Mouse (Mus musculus): ENCODE data around the gene Ndufa6. TPM values are rescaled to one million over a fixed set of nuclear protein-coding genes. Genes with fewer than 3 reads are reported as not detected.
"Not testable (repeated sequence)": the region's sequence is repeated elsewhere in the genome, so short reads cannot be mapped to it uniquely, and the experiment has no call there.

Gene Ndufa6
- 396 and 553 TPM in 2 replicates for polyA plus RNA-seq (2014; fragmentation: Nextera tagmentation; extraction: Ambion mirVana)

DNA sequence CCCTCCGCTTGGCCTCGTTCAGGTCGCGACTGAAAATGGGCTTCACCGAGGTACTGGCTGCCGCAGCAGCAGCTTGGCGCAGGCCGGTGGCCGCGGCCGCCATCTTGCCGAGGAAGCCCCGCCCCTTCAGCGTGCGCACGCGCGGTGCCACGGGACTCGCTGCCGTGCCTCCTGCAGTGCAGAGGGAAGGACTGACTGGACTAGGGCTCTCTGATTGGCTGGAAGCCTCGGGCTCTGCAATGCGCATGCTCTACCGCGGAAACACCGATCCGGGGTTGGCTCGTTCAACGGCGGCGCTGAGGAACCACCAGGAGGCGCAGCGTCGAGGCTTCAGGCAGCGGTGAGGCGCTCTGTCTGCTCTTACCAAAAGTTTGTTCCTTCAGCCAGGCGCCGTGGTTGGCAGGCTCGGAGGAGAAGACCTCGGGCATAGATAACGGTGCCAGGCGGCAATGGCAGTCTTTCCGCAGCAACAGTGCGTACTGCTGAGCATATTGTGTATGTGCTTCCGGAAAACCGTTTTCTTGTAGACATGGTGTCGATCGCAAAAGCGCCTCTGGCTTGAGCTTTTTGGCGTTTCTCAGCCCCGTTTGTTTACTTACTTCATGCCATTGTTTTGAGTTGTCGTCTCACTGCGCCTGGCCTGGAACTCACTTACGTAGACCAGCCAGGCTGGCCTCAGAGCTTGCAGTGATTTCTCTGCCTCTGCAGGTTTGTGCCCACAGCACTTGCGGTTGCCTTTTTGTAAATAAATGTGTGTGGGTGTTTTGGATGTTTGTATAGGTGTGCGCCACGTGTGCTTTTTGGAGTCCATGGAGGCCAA, at the start of gene Ndufa6:
Ndufa6 (minus strand) TSS at position 197 of the 820 bp plus-strand sequence.
- peak within 1 kb of the TSS; percentile 96 for H3K9ac ChIP-seq (ENCODE audit: low read depth, low read length)
- 1% methylated on average over 57 of the region's 57 CpGs for WGBS
- peak within 1 kb of the TSS; percentile 82 for H3K27ac ChIP-seq (ENCODE audit: low read depth, low read length)
- H3K9me3 ChIP-seq (ENCODE audit: control insufficient read depth, low read length), result no peaks in the 10 kb centered on the region
- H3K27me3 ChIP-seq (ENCODE audit: control insufficient read depth, insufficient read depth, low read length), result no peaks in the 10 kb centered on the region
- peak within 1 kb of the TSS; percentile 85 for H3K4me3 ChIP-seq (ENCODE audit: low read length)
- H3K4me1 ChIP-seq (ENCODE audit: control insufficient read depth, insufficient read depth, low read length), result peaks cover 17% of the 10 kb centered on the region
- ATAC-seq (ENCODE audit: low FRiP score, low TSS enrichment), result peak; percentile 99
- peak within 1 kb of the TSS; percentile 89 for H3K4me2 ChIP-seq (replicated peaks; ENCODE audit: low read depth, low read length)
- peaks cover 15% of the 10 kb centered on the region for H3K36me3 ChIP-seq (ENCODE audit: control insufficient read depth, insufficient read depth, low read length)

DNA sequence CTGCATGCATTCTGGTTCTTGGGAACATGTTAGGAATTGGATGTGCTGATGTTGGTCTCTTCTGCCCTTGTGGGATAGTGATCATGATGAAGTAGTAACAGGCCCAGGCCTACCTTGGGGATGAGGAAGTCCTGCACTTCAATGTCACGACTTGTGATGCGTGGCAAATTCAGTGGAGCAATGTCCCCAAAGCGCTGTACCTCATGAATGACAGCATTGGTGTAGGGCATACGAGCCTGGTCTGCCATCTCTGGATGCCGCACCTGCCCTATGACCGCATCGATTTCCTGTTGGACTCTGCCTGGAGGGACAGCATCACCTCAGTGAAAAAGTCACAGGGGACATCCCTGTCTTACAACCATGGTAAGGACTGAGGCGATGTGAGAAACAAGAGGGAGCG, 49.5 kb upstream of the Ndufa6 start:
- Histone ChIP-seq H3K4me1 (ENCODE audit: control insufficient read depth, insufficient read depth, low read length) (no peaks in the 10 kb centered on the region), H3K9ac (ENCODE audit: low read depth, low read length) (no peak overlapping the region), H3K27me3 (ENCODE audit: control insufficient read depth, insufficient read depth, low read length) (no peaks in the 10 kb centered on the region), H3K36me3 (ENCODE audit: control insufficient read depth, insufficient read depth, low read length) (no peaks in the 10 kb centered on the region), H3K4me2 (replicated peaks; ENCODE audit: low read depth, low read length) (no peak overlapping the region), H3K9me3 (ENCODE audit: control insufficient read depth, low read length) (no peaks in the 10 kb centered on the region), H3K4me3 (ENCODE audit: low read length) (no peak overlapping the region), H3K27ac (ENCODE audit: low read depth, low read length) (no peak overlapping the region)
- no peak for ATAC-seq (ENCODE audit: low FRiP score, low TSS enrichment)
- WGBS, result 93% methylated on average over 9 of the region's 9 CpGs

- no peaks in the 10 kb centered on the region for H3K36me3 ChIP-seq (ENCODE audit: control insufficient read depth, insufficient read depth, low read length)
- H3K9me3 ChIP-seq (ENCODE audit: control insufficient read depth, low read length), result no peaks in the 10 kb centered on the region
- H3K27ac ChIP-seq (ENCODE audit: low read depth, low read length), result no peak overlapping the region
- no peak overlapping the region for H3K4me2 ChIP-seq (replicated peaks; ENCODE audit: low read depth, low read length)
- no peaks in the 10 kb centered on the region for H3K4me1 ChIP-seq (ENCODE audit: control insufficient read depth, insufficient read depth, low read length)
- H3K9ac ChIP-seq (ENCODE audit: low read depth, low read length), result no peak overlapping the region
- no peaks in the 10 kb centered on the region for H3K27me3 ChIP-seq (ENCODE audit: control insufficient read depth, insufficient read depth, low read length)
- ATAC-seq (ENCODE audit: low FRiP score, low TSS enrichment), result no peak
- 86% methylated on average over 6 of the region's 6 CpGs for whole genome bisulfite sequencing
- H3K4me3 ChIP-seq (ENCODE audit: low read length), result no peak overlapping the region
These were observed 48.6 kb upstream of the Ndufa6 start for GRCm38 (mm10) chr15:82402741-82403140.

- ATAC-seq (ENCODE audit: low FRiP score, low TSS enrichment), result no peak
These were observed 48.0 kb upstream of the Ndufa6 start for GRCm38 (mm10) chr15:82402106-82402505.

DNA sequence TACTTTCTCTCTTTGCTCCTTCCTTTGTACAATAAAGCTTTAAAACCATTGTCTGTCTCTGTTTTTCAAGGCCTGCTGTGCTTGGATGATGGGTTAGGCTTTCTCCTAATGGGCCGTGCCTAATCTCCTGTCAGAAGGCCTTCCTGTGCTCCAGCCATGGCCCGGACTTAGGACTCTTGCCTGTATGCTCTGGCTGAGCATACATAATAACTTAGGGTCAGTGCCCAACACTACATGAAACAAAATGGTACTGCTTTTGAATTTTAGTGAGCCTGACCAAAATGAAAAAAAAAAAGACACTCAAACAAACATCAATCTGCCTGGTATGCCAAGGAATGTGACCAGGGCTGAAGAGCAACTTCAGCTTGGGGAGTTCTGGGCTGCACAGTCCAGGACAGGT, 47.4 kb upstream of the Ndufa6 start:
- whole genome bisulfite sequencing, result 67% methylated on average over 2 of the region's 2 CpGs
- no peak overlapping the region for H3K4me2 ChIP-seq (replicated peaks; ENCODE audit: low read depth, low read length)
- H3K27me3 ChIP-seq (ENCODE audit: control insufficient read depth, insufficient read depth, low read length), result no peaks in the 10 kb centered on the region
- no peak overlapping the region for H3K27ac ChIP-seq (ENCODE audit: low read depth, low read length)
- no peak overlapping the region for H3K9ac ChIP-seq (ENCODE audit: low read depth, low read length)
- H3K9me3 ChIP-seq (ENCODE audit: control insufficient read depth, low read length), result no peaks in the 10 kb centered on the region
- no peaks in the 10 kb centered on the region for H3K4me1 ChIP-seq (ENCODE audit: control insufficient read depth, insufficient read depth, low read length)
- no peak for ATAC-seq (ENCODE audit: low FRiP score, low TSS enrichment)
- no peak overlapping the region for H3K4me3 ChIP-seq (ENCODE audit: low read length)
- no peaks in the 10 kb centered on the region for H3K36me3 ChIP-seq (ENCODE audit: control insufficient read depth, insufficient read depth, low read length)

More at GRCm38 (mm10) chr15:82402106-82402505, 48.0 kb upstream of the Ndufa6 start:
- H3K27me3 ChIP-seq (ENCODE audit: control insufficient read depth, insufficient read depth, low read length), result no peaks in the 10 kb centered on the region
- no peaks in the 10 kb centered on the region for H3K9me3 ChIP-seq (ENCODE audit: control insufficient read depth, low read length)
- no peak overlapping the region for H3K9ac ChIP-seq (ENCODE audit: low read depth, low read length)
- H3K36me3 ChIP-seq (ENCODE audit: control insufficient read depth, insufficient read depth, low read length), result no peaks in the 10 kb centered on the region
- no peak overlapping the region for H3K4me3 ChIP-seq (ENCODE audit: low read length)
- no peaks in the 10 kb centered on the region for H3K4me1 ChIP-seq (ENCODE audit: control insufficient read depth, insufficient read depth, low read length)
- H3K4me2 ChIP-seq (replicated peaks; ENCODE audit: low read depth, low read length), result no peak overlapping the region
- H3K27ac ChIP-seq (ENCODE audit: low read depth, low read length), result no peak overlapping the region

GRCm38 (mm10) chr15:82395955-82396354, 41.8 kb upstream of the Ndufa6 start:
- not testable (repeated sequence) for H3K4me2 ChIP-seq (replicated peaks; ENCODE audit: low read depth, low read length); H3K27me3 ChIP-seq (ENCODE audit: control insufficient read depth, insufficient read depth, low read length); H3K4me1 ChIP-seq (ENCODE audit: control insufficient read depth, insufficient read depth, low read length); H3K27ac ChIP-seq (ENCODE audit: low read depth, low read length); H3K9ac ChIP-seq (ENCODE audit: low read depth, low read length); H3K9me3 ChIP-seq (ENCODE audit: control insufficient read depth, low read length); ATAC-seq (ENCODE audit: low FRiP score, low TSS enrichment); H3K4me3 ChIP-seq (ENCODE audit: low read length); H3K36me3 ChIP-seq (ENCODE audit: control insufficient read depth, insufficient read depth, low read length)
- 83% methylated on average over 3 of the region's 3 CpGs for WGBS

DNA sequence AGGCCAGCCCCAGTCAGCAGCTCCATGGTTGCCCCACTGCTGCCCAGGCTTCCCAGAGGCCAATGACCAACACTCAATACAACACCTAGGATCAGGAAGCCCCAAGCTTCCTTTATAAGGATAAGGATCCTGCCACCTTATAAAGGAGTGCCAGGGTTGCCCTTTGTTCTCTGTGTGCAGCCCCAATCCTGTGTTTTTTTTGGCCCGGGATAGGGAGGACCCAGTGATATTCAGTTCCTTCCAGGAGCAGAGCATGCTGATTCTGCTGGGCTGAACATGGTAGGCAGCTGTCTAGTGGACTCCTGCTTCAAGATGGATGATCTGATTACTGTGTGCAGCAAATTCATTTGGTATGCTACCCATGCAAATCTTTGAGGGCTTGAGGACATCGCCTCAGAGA, 39.8 kb upstream of the Ndufa6 start, which contains the start of gene Cyp2d11:
Cyp2d11 (minus strand) TSS at position 101 of the 400 bp plus-strand sequence.
- not testable (repeated sequence) for ATAC-seq (ENCODE audit: low FRiP score, low TSS enrichment); H3K27ac ChIP-seq (ENCODE audit: low read depth, low read length); H3K27me3 ChIP-seq (ENCODE audit: control insufficient read depth, insufficient read depth, low read length); H3K4me1 ChIP-seq (ENCODE audit: control insufficient read depth, insufficient read depth, low read length); H3K36me3 ChIP-seq (ENCODE audit: control insufficient read depth, insufficient read depth, low read length); H3K9ac ChIP-seq (ENCODE audit: low read depth, low read length); H3K4me3 ChIP-seq (ENCODE audit: low read length); H3K9me3 ChIP-seq (ENCODE audit: control insufficient read depth, low read length); H3K4me2 ChIP-seq (replicated peaks; ENCODE audit: low read depth, low read length)
- WGBS, result 84% methylated on average over 2 of the region's 2 CpGs

DNA sequence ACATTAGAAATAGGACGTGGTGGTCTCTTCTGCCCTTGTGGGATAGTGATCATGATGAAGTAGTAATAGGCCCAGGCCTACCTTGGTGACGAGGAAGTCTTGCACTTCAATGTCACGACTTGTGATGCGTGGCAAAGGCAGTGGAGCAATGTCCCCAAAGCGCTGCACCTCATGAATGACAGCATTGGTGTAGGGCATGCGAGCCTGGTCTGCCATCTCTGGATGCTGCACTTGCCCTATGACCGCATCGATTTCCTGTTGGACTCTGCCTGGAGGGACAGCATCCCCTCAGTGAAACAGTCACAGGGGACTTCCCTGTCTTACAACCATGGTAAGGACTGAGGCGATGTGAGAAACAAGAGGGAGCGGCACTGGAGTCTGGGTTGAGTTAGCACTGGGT, 35.8 kb upstream of the Ndufa6 start:
- not testable (repeated sequence) for H3K4me2 ChIP-seq (replicated peaks; ENCODE audit: low read depth, low read length); H3K9me3 ChIP-seq (ENCODE audit: control insufficient read depth, low read length); H3K4me3 ChIP-seq (ENCODE audit: low read length); ATAC-seq (ENCODE audit: low FRiP score, low TSS enrichment); H3K27ac ChIP-seq (ENCODE audit: low read depth, low read length); H3K27me3 ChIP-seq (ENCODE audit: control insufficient read depth, insufficient read depth, low read length); H3K9ac ChIP-seq (ENCODE audit: low read depth, low read length); H3K4me1 ChIP-seq (ENCODE audit: control insufficient read depth, insufficient read depth, low read length); H3K36me3 ChIP-seq (ENCODE audit: control insufficient read depth, insufficient read depth, low read length)
- WGBS, result 86% methylated on average over 10 of the region's 10 CpGs

DNA sequence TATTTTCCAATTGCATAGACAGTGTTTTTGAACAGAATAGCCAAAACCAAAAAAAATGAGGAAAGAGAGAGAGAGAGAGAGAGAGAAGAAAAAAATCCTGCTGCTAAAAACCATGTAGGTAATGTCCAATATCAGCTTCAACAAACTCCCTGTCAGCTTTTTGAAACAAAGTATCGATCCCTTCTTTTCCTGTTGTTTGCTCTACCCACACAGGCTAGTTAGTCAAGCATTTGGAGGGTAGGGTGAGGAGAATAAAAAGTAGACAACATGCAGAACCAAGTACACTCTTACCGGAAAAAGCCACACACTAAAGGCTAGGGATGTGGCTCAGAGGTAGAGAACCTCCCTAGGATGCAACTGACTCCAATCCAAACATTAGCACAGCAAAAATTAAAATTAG, 31.6 kb upstream of the Ndufa6 start:
- Histone ChIP-seq H3K9me3 (ENCODE audit: control insufficient read depth, low read length) (no peaks in the 10 kb centered on the region; the same call in 1 of the 2 replicates), H3K4me3 (ENCODE audit: low read length) (no peak overlapping the region), H3K4me2 (replicated peaks; ENCODE audit: low read depth, low read length) (no peak overlapping the region), H3K27me3 (ENCODE audit: control insufficient read depth, insufficient read depth, low read length) (no peaks in the 10 kb centered on the region), H3K4me1 (ENCODE audit: control insufficient read depth, insufficient read depth, low read length) (peaks cover 3% of the 10 kb centered on the region; the same call in 1 of the 2 replicates), H3K27ac (ENCODE audit: low read depth, low read length) (no peak overlapping the region), H3K36me3 (ENCODE audit: control insufficient read depth, insufficient read depth, low read length) (no peaks in the 10 kb centered on the region), H3K9ac (ENCODE audit: low read depth, low read length) (no peak overlapping the region)
- no peak for ATAC-seq (ENCODE audit: low FRiP score, low TSS enrichment)
- 90% methylated on average over 2 of the region's 2 CpGs for WGBS

All from kidney, embryonic 14.5 days (tissue).